13 mouse cellular contexts compared by ENCODE assay signal in genomic region chr8:57702407-57703113, GRCm38 (mm10). TPM values are rescaled to one million over a fixed set of nuclear protein-coding genes. Genes with fewer than 3 reads are reported as not detected.
DNase-seq lines count a peak whose midpoint lies in the region; ATAC-seq lines count a peak whose summit lies in the region.
"Had no signal": no experiment of that assay in that cellular context is flagged by ENCODE, and none has a peak within 500 bp of the region (broad histone marks: within the 10 kb centered on the region; RNA-seq: fewer than 3 reads in every experiment).

No protein-coding gene starts in this region.

- peak; percentile 42 for DNase-seq in adrenal gland, postnatal 10 days
- DNase-seq in adrenal gland, postnatal 4 days (ENCODE audit: low spot score in 2 of 2), result no peak
- peak; percentile 20 for DNase-seq in layer of hippocampus, adult 11-12 months (ENCODE audit: low spot score)
- DNase-seq in layer of hippocampus, adult 18-20 months (ENCODE audit: low spot score in 2 of 2), result no peak
- peak; percentile 54 for DNase-seq in brain, adult 2 months (ENCODE audit: low read depth, low spot score)
- no peak for DNase-seq in liver
- DNase-seq in layer of hippocampus, adult 9-10 months (ENCODE audit: low spot score), result no peak
- DNase-seq: adrenal gland, postnatal 36 days; cerebellum, postnatal 14 days; kidney, postnatal 25 days; retina, postnatal 1 day; thymus, postnatal 25 days had no signal

- 0 out of 2 replicates have a peak, but pooled peaks have one; percentile 52 for ATAC-seq in megakaryocyte-erythroid progenitor cell, adult 5-6 weeks (replicated peaks; ENCODE audit: low FRiP score, low TSS enrichment, poor library complexity, severe bottlenecking)

RNA-seq across cellular contexts. Expression of gene Galnt7, which starts 49.7 kb away (rescaled TPM):
- total RNA-seq in adrenal gland, postnatal 10 days (2021), result 10 to 100 TPM; 13.1 to 15.3 TPM
- total RNA-seq in adrenal gland, postnatal 4 days (2021), result 10 to 100 TPM; 20.9 to 23.7 TPM
- total RNA-seq in layer of hippocampus, adult 18-20 months (2021), result 10 to 100 TPM; 11.0 to 13.3 TPM
- total RNA-seq in megakaryocyte-erythroid progenitor cell, adult 5-6 weeks (2014; fragmentation: Nextera tagmentation), result 9.5 and 15.4 TPM in 2 replicates
- 17.9 and 22.0 TPM in 2 replicates for total RNA-seq in megakaryocyte-erythroid progenitor cell, adult 5-6 weeks (2017)

Comparison
In these comparisons a context has a peak if more than half of its experiments do, and no peak if none do; other contexts are left out.
1. DNase-seq: peak in adrenal gland, postnatal 10 days (single experiment), layer of hippocampus, adult 11-12 months (single experiment) and brain, adult 2 months (single experiment); none in adrenal gland, postnatal 4 days (0 of 2), layer of hippocampus, adult 18-20 months (0 of 2), liver (single experiment) and layer of hippocampus, adult 9-10 months (single experiment).